Mouse (Mus musculus) thymus, postnatal 0 days (tissue): ENCODE results near the gene Mob1a. TPM values are rescaled to one million over a fixed set of nuclear protein-coding genes. Genes with fewer than 3 reads are reported as not detected.

Experiments used
- DNase-seq: peaks from one replicate; pipeline ENCODE4 v3.0.0-alpha.2; 2015; ENCODE audit warnings: low spot score
- polyA plus RNA-seq: library from polyadenylated mRNA; unstranded; fragments of >200 nt; fragmentation: Nextera tagmentation; extraction: Ambion mirVana; gene quantifications from 2 replicates; pipeline ENCODE4 v1.2.1, GENCODE M21; 2015

Gene Mob1a
- polyA plus RNA-seq, 1 experiment from 2014 or later, result 71.5 TPM

GRCm38 (mm10) chr6:83381510-83382491 lies 56.0 kb downstream of the Mob1a start:
- peak; percentile 44 for DNase-seq

DNA sequence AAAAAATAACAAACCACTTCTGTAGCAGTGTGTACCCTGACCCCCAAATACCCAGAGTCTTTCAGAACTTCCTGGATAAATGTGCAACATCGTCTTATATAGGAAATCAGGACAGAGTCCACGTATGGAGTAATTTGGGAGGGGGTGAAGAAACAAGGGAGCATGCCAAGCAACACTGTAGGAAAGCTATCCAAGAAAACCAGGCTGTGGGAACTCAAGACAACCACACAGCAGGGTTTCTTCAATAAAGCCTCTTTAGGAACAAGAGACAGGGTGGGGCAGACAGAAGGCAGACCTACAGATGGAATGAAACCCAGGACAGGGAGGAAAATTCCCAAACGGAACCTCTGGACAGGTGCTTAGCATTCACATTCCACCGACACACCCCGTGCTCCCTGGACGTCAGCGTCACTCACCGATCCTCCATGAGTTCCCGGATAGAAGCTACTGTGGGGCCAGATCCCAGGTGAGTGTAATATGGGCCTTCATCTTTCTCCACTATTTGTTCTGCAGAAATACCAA lies 59.8 kb downstream of the Mob1a start:
- DNase-seq, result no peak

DNA sequence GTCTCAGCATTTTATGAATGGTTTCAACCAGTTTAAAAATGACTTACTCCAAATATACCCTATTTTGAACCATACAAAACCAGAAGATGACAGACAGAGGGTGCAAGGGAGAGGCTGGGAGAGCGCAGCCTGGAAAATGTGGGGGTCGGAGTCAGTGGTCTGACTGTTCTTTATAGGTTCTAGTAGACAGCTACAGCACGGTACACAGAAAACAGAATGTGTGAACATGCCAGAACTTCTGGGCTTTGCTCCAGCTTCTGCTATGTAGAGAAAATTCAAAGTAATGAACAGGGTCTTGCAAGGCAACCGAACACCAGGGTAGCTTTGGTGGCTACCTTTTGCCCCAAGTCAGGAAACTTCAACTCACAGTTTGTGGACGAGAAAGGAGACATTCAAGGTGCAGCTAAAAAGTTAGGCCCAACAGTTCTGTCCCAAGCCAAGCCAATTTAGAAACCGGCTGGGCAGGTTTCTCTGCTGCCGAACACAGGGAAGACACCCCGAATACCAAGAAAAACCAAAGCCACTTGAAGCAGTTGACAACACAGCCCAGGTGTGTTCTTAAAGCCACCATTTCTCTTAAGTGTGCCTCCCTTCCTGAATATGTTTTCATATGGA lies 66.5 kb downstream of the Mob1a start:
- DNase-seq, result peak; percentile 29

Other genes with a start within 250 kb of the Mob1a start
- gene Pcgf1, start 248.1 kb upstream of the Mob1a start, polyA plus RNA-seq, result 27.8 and 30.3 TPM in 2 replicates
- 0.51 and 0.95 TPM in 2 replicates for gene Lbx2, start 239.6 kb upstream of the Mob1a start, polyA plus RNA-seq
- gene Ccdc142, start 224.4 kb upstream of the Mob1a start, polyA plus RNA-seq, result 2.4 and 2.8 TPM in 2 replicates
- 2.4 and 2.7 TPM in 2 replicates for gene Gm42688, start 224.4 kb upstream of the Mob1a start, polyA plus RNA-seq
- gene Mrpl53, start 217.0 kb upstream of the Mob1a start, polyA plus RNA-seq, result 101 and 107 TPM in 2 replicates
- gene Mogs, start 210.5 kb upstream of the Mob1a start, polyA plus RNA-seq, result 39.9 and 42.0 TPM in 2 replicates
- gene Wbp1, start 204.5 kb upstream of the Mob1a start, polyA plus RNA-seq, result 69.7 and 71.1 TPM in 2 replicates
- gene Ino80b, start 200.6 kb upstream of the Mob1a start, polyA plus RNA-seq, result 17.7 and 17.9 TPM in 2 replicates
- 29.1 and 30.9 TPM in 2 replicates for gene Rtkn, start 190.6 kb upstream of the Mob1a start, polyA plus RNA-seq
- 0.67 and 0.95 TPM in 2 replicates for gene Wdr54, start 169.6 kb upstream of the Mob1a start, polyA plus RNA-seq
- 0.21 and 0.44 TPM in 2 replicates for gene 1700003E16Rik, start 169.6 kb upstream of the Mob1a start, polyA plus RNA-seq
- gene Dctn1, start 160.1 kb upstream of the Mob1a start, polyA plus RNA-seq, result 62.8 and 64.5 TPM in 2 replicates
- 0.07 and 0.17 TPM in 2 replicates for gene Slc4a5, start 106.2 kb upstream of the Mob1a start, polyA plus RNA-seq
- gene Mthfd2, start 108 bp upstream of the Mob1a start, polyA plus RNA-seq, result 40.7 and 48.6 TPM in 2 replicates
- gene Bola3, start 23.1 kb downstream of the Mob1a start, polyA plus RNA-seq, result 216 and 226 TPM in 2 replicates
- 19.7 and 24.1 TPM in 2 replicates for gene Tet3, start 133.1 kb downstream of the Mob1a start, polyA plus RNA-seq
- 71.6 and 81.6 TPM in 2 replicates for gene Dguok, start 181.0 kb downstream of the Mob1a start, polyA plus RNA-seq
- 1.6 and 2.1 TPM in 2 replicates for gene Actg2, start 210.2 kb downstream of the Mob1a start, polyA plus RNA-seq
- gene Stambp, start 246.7 kb downstream of the Mob1a start, polyA plus RNA-seq, result 29.6 and 30.0 TPM in 2 replicates